Mouse (Mus musculus): ENCODE measurements around the gene Tmem14a.
"Not testable (repeated sequence)": the region's sequence is repeated elsewhere in the genome, so short reads cannot be mapped to it uniquely, and the experiment has no call there.

Gene Tmem14a

DNA sequence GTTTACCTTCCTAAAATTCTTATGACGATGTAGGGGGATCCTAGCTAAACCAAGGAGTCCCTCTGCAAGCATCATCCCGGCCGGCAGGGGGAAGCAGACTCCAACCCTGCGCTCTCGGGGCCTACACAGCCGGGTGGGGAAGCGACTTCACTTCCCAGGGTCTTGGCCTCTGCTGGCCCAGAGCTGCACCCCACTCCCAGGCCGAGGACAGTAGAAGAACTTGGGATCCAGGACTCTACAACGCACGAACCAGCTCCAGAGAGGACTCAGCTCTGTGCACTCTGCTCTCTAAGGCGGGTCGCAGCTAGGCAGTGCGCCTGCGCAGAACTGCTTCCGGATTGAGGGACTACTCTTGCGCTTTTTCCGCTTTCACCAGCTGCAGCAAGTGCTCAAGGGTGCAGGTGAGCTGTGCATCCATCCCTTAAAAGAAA lies at the start of gene Tmem14a:
Tmem14a (plus strand) TSS at position 87 of the 431 bp plus-strand sequence.
- DNase-seq (ENCODE audit: low spot score): peak; percentile 89

DNA sequence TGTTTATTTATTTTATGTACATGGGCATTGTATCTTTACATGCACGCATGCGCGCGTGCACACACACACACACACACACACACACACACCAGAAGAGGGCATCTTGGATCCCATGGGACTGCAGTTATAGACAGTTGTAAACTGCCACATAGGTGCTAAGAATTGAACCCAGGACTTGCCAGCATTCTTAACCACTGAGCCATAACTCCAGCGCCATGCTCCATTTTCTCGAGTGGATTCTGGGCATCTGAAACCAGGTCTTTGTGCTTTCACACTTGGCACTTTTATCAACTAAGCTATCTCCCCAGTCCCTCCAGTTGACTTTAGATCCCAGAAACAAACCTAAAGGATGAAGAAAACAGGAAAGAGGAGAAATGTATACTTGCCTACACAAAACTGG lies 33.2 kb upstream of the Tmem14a start:
- no peak for DNase-seq (ENCODE audit: low spot score)

DNA sequence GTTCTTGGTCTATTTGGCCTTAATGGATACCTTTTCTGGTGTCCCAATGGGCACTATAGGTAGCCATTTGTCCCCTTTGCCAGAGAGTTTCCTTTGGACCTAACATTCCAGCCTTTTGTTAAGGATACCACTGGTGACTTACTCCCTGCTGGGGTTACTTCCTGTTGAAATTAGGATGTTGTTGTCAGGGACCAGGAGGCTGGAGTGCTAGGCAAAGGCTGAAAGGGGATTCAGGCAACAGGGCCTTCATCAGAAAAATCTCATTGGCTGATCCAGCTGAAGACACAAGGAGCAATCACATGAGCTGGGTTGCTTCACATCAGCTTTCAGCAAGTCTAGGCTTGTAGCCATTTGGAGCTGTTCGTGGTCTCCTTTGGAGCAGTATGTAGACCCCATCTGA lies 12.1 kb upstream of the Tmem14a start:
- no peak for DNase-seq (ENCODE audit: low spot score)

DNA sequence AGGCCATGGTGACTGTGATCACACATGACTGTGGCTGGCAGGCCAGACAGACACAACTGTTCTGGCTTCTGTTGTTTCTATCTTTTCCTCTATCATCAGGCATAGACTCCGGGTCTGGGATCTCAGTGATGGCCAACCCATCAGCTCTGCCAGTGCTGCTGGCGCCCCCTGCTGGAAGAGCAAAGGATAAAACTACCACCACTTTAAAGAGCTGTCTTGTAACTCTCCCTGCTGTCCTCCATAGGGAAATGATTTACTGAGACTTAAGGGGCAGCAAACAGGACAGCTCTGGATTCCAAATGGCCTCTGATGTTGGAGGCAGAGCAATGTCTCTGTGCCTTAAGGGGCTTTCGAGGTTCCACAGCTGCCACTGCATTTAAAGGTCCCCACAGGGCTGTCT lies 4.8 kb upstream of the Tmem14a start:
- DNase-seq (ENCODE audit: low spot score): not testable (repeated sequence)

DNA sequence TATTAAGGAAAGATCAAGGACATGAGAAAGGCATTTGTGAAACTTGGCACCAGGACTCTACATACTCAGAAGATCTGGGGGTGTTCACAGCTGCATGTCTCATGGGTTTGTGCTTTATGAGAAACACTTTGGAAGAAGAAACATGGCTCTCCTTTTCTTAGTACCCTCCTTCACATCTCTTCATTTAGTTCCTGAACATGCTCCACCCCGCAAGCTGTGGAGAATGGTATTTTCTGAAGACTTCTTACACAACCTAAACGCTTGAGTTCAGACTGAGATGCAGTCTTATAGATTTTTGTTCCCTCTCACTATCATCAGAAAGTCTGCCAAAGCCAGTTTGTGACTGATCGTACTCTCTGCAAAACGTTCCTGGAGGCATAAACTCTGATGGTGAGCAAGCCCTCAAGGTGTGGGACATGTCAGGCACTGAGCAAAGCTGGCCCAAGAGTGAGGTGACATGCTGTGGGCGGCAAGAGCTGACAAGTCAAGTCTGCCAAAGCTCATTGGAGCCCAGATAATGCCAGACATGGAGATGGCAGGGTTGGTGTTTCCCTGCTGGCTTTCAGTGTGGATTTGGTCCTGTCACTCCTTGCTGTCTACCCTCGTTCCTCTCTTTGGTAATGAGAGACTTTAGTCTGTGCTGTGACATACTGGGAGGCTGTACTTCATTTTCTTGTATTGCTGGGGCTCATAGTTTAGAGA lies 4.2 kb upstream of the Tmem14a start:
- not testable (repeated sequence) for DNase-seq (ENCODE audit: low spot score)

DNA sequence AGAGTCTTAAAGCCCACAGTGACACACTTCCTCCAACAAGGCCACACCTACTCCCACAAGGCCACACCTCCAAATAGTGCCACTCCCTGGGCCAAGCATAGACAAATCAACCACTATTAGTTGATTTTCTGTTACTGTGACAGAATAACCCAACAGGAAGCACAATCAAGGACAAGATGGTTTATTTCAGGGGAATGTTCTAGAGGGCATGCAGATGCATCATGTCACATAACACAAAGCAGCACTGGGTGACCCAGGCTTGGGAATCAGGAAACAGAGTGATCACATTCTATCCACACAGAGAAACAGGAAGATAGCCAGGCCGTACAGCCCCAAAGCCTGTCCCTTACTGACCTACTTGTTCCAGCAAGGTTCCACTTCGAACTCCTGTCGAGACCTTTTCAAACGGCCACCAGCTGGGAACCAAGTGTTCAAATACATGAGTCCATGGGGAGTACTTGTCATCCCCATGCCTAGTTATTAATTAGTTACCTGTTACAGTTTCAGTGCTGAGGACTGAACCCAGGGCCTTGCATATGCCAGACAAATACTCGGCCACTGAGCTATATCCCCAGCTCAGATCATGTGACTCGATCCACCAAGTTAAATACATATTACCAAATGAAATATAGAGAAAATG lies 9.5 kb downstream of the Tmem14a start:
- no peak for DNase-seq (ENCODE audit: low spot score)

DNA sequence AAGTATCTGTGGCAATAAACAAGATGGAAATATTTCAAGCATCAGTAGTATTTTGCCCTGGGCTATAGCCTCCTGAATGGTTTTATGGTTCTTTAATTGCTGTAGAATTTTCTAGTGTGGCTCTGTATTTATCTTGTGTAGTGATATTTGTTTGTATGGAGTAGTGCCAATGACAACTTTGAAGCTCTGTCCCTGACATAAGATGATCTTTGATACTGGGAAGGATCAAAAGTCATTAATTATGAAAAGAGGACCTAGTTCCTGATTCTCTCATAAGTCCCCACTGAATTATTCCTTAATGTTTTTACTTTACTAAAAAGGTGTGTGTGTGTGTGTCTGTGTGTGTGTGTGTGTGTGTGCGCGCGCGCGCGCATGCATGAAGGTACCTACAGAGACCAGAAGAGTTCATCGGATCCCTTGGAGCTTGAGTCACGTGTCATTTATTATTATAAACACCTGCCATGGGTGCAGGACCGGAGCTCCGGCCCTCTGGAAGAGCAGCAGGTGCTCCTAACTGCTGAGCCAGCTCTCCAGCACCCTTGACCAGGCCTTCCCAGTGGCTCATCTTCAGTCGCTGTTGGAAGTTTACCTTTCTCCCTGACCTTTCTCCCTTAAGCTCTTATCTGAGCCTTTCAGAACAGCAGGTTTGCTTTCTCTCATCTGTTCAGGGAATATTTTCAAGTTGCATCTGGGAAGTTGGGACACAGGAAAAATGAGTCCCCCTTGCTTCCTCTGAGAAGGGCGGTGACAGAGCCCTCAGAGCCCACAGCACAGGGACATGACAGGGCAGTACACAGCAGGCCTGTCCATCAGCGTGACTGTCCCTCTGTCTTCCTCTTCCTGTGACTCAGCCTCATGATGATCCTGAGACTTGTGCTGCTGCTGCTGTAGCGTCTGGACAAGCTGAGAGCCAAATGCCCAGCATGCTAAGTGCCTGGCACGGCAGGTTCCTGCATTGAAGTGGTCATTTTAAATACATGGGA lies 10.7 kb downstream of the Tmem14a start:
- DNase-seq (ENCODE audit: low spot score): not testable (repeated sequence)

DNA sequence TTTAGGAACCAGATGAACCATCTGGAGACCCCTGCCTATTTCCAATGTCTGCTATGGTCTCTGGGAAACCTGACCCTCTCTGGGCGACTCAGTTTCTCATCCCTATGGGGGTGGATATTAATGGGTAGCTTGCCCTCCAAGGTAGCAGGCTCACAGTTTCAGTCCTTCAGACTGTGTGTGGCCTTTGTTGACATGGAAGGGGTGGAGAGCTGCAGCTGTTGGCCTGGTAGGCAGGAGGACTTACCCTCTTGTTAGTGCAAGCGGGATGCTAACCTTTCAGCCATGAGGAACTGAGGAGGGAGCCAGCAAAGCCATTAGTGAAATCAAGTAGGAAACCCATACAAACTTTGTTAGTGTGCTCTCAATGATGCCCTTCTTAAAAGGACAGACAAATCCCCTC lies 12.0 kb downstream of the Tmem14a start:
- DNase-seq (ENCODE audit: low spot score): no peak

DNA sequence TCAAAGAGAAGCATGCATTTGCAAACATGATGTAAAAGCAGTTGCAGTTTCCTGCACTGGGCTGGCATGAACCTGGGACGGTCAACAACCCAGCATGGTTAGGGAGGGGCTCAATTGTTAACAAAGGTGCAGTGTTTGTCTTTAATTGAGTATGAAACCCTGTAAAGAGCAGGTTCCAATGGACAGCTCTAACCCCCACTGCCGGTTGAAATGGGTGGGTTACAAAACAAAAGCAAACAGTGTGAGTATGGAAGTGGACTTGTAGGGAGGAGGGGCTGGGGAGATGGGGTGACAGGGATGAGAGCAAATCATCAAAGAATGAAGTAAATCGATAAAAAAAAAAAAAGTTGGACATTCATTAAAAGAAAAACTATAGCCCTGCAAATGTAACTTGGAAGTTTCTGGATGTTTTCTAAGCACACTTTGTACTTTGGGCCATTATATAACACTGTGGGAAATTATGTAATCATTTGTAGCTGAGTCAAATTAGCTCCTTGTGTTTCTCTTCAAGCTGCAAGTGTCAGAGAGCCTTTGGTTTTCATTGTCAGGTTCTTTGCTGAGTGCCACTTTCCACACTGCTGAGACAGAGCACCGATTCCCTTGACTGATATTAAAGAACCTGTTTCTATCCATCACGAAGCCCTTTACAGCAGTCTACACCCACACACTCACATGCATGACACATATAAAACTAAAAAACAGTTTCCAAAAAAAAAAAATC lies 13.5 kb downstream of the Tmem14a start:
- DNase-seq (ENCODE audit: low spot score): peak; percentile 31

DNA sequence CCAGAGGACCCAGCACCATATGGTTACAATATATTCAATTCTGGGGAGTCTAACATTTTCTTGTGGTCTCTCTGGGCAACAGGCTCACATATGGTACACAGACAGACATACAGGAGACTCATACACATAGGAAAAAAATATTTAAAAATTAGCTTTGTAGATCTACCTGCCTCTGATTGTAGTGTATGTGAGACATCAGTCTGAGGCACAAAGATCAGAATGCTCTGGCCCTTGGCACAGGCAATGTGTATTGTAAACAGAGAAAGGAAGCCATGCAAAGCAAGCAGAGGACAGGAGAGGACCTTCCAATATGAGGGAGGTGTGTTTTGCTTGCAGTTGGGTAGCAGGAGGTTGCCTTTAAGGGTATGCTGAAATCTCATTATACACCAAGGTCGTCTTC lies 14.1 kb downstream of the Tmem14a start:
- no peak for DNase-seq (ENCODE audit: low spot score)

DNA sequence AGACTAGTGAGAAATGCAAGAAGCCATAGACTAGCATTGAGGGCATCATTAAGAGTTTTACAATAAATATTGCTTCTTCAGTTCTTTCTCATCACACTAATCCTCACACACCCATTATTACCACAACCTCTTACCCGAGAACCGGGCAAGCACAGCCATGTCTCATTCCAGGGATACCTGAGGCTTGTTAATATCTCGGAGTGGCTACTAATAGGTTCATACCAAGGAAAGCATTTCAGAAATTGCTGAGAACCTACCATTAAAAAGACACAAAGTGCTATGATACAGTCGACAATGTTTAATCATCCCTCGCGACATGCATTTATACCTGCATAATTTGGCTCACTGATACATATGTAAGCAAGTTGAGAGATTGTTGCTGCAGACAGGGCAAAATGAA lies 17.0 kb downstream of the Tmem14a start:
- no peak for DNase-seq (ENCODE audit: low spot score)

DNA sequence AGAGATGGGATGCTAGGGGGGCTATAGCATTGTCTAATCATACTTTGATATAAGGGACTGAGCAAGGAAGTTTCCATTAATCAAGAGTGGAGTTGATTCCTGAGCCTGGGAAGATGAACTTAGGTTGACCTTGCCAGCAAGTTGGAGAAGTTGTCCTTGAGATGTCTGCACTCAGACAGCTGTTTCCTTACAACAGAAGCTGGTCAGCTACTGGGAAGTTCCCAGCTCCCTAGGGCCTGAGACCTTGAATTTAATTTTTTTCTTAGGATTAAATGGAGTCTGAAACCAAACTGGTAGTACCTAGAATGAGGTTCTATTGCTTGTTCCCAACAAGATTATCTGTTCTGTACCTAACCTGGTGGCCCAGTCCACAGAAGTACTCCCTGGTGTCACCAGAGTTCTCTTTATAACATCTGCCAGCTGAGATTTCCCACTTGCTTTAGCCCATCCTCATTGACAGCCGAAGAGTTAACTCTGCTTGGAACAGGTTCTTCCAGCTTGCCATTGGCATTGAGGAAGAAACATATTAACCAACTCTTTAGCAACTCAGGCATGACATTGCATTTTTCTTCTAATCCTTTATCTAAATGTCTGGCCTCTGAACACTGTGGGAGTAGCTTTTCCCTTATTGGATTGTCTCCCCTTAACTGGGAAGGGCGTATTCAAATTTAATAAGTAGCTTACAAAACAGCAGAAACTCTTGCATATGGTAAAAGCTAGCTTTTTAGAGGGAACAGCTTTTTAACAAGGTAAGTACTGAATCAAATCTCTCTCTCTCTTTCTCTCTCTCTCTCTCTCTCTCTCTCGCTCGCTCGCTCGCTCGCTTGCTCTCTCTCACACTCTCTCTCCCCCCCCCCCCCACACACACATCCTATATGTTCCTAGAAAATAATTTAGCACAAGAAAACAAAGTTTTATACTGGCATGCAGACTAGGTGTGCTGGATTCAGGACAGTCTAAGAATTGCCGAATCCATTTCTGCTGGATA lies 21.8 kb downstream of the Tmem14a start, which contains the start of gene Gsta3:
Gsta3 (plus strand) TSS at position 679 of the 988 bp plus-strand sequence.
- DNase-seq (ENCODE audit: low spot score): peak; percentile 17

DNA sequence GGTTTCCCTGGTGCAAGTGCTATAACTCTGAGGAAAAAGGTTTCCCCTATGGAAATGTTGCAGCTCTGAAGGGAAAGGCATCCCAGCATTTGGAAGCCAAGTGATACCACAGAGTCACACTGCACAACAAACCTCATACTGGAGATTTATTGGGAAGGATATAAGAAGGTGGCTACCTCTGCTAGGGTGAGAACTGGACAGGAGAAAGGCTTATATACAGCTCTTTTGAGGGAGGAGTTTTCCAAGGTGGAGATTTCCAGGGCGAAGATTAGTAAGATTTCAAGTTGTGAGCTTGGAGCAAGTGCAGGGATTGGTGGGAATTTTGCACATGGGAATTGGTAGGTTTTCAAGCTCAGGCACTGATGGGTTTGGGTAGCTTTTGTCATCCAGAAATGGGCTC lies 22.7 kb downstream of the Tmem14a start:
- DNase-seq (ENCODE audit: low spot score): no peak

DNA sequence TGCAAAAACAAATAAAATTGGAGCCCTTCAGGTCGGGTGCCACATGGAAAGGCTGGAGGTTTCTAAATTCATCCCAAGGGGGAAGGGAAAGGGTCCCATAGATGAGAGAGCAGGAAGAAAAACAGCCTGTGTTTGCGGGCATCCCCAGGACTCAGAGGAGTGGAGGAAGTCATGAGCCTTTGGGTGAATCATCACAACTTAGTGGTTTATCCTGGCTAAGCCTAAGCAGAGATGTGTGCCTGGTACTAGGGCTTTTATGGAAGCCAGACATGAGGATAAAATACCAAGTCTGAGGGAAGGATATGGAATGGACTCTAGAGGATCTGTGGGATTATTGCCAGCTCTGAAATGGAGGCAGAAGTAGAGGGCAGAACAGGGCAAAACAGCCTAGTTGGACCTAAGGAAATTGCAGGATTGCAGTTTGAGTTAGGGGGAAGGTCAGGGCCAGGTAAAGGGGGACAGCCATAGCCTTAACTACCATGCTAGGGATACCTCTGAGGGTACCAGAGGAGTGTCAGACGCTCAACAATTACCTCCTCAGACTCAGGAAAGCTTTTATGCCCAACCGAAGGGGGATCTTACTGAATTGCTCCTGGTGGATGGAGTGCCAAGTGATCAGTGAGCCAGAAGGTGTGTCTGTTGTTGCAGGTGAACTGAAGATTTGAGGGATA lies 26.1 kb downstream of the Tmem14a start:
- no peak for DNase-seq (ENCODE audit: low spot score)

DNA sequence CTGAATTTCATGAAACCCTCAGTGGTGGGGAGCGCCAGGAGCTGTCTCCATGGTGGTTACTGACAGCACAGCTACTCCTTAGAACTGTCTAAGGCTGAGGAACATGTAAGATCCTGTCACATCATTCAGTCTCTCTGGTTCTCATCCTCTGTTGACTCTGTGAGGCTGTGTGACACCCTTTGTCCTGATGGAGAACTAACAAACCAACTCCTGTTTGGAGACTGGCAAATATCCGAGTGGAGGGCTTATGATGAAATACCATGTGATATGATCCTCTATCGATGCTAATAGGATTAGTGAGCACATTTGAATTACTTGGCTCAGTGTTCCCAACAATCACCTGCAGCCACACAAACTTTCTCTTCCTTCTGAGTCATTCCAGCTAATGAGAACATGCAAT lies 27.8 kb downstream of the Tmem14a start:
- no peak for DNase-seq (ENCODE audit: low spot score)

DNA sequence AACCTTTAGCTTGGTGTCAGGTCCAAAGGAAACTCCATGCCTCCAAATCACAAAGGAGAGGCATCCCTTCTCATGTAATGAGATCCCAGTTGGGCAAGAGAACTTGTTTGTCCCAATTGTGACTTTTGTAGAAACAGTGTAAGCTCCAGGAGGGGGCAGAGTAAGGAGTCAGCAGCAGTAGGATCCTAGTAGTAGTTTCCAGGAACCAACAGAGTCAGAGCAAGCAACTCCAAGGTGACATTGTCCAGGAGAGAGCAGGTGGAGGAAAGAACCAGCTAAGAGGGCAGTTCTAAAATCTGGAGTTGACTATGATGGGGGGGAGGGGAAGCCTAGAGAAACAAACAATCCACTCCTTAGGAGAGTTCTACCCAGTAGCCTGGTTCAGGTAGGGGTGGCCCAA lies 29.5 kb downstream of the Tmem14a start:
- DNase-seq (ENCODE audit: low spot score): no peak

DNA sequence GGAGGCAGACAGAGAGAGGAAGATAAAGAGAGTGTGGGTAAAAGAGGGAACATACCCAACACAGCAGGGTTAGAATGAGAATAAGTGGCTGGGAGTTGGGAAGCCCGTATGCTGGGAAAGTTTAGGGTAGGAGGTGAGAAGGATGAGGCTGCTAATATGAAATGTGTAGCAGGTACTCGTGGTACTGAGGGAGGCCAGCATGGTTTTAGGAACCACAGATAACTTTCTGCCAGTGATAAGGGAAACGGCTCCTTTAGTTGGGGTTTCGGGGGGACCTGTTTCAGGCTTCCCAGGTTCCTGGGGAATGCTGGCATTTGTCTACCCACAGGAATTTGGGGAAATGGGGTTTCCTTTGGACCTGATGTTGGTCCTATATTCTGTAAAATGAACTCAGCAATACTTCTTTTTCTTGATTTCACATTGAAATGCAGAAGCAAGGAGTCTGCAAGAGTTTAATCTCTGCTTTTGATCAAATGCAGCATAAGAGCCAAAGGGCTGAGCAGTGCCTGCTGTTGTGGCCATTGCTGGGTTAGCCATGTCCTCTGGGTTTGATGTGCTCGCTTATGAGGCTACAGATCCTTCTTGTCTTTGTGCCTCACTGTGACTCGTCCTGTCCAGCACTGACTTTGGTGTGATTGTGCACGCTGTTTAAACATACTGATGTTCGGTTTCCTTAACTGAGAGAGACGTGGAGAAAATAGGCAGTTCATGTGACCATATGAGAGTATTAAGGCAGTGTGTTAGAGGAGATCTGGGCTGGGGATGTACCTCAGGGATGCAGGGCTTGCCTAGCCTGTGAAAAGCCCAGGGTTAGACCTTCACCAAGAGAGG lies 30.4 kb downstream of the Tmem14a start:
- no peak for DNase-seq (ENCODE audit: low spot score)

DNA sequence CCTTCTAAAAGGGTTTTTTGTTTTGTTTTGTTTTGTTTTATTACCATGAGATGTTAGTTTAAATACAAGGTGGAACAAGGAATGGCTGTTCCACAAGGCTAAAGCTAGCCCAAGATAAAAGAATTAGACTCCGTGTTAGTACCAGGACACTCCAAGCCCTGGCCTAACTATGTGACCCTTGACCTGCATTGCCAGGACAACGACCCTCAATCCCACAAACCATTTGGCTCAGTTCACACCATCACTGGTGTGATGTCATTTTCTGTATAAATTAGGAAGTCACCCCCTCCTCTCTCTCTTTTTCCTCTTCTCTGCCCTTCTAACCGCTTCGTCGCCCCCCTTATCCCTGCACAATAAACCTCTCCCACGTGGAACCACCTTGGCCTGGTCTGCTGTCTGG lies 33.3 kb downstream of the Tmem14a start:
- DNase-seq (ENCODE audit: low spot score): no peak
